Mouse (Mus musculus): Measurements from ENCODE around the gene Lgals9.

DNA sequence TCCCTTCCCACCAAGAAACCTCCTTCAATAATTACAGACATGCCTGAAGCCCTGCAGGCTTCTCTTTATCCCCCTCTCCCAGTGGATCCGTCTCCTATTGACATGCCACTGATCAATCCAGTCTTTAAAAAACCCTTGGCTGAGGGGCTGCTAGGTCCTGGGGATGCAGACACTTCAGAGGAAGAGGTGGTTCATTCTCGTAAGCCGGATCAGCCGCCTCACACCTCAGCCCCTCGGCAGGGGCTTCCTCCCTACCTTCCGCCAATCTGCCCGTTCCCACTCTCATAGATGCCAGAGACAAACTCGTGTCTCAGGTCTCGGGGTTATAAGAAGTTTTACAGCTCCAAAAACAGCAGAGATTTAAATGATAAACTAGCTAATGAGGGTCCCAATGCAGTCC lies 5.3 kb upstream of the Lgals9 start:
- TF ChIP-seq CTCF (IDR thresholded peaks at IDR 0.05; ENCODE audit: insufficient read depth, low read depth, low read length), result no peak
- TF ChIP-seq POLR2A (IDR thresholded peaks at IDR 0.05; ENCODE audit: insufficient read depth, low read depth, low read length), result no peak

Measured in olfactory bulb, adult 2 months (tissue).